Comparison of ENCODE assay signal across 20 mouse cellular contexts in genomic region chr9:48597494-48597893, GRCm38 (mm10). TPM values are rescaled to one million over a fixed set of nuclear protein-coding genes. Genes with fewer than 3 reads are reported as not detected.
"Had no signal": no experiment of that assay in that cellular context is flagged by ENCODE, and none has a peak within 500 bp of the region (broad histone marks: within the 10 kb centered on the region; RNA-seq: fewer than 3 reads in every experiment).

No protein-coding gene starts in this region.

- H3K4me3 ChIP-seq: kidney, embryonic 15.5 days; left cerebral cortex, adult 2 months; limb, embryonic 12.5 days; limb, embryonic 15.5 days; liver, embryonic 13.5 days; midbrain, embryonic 13.5 days had no signal

- H3K27ac ChIP-seq: kidney, embryonic 15.5 days; left cerebral cortex, adult 2 months; limb, embryonic 12.5 days; limb, embryonic 15.5 days; liver, embryonic 13.5 days; macrophage; midbrain, embryonic 13.5 days had no signal

- H3K36me3 ChIP-seq: kidney, embryonic 15.5 days; limb, embryonic 12.5 days; limb, embryonic 15.5 days; liver, embryonic 13.5 days; midbrain, embryonic 13.5 days had no signal

- H3K4me2 ChIP-seq: kidney, embryonic 15.5 days; limb, embryonic 12.5 days; limb, embryonic 15.5 days; liver, embryonic 13.5 days; lung, embryonic 14.5 days; midbrain, embryonic 13.5 days had no signal

- H3K9me3 ChIP-seq: kidney, embryonic 15.5 days; limb, embryonic 12.5 days; limb, embryonic 15.5 days; liver, embryonic 13.5 days; midbrain, embryonic 13.5 days had no signal

- DNase-seq: kidney, adult 11 months; kidney, adult 8-10 months; kidney, postnatal 10 days; kidney, postnatal 36 days; layer of hippocampus, postnatal 36 days; liver, embryonic 13.5 days; lung, embryonic 14.5 days; right cerebral cortex, postnatal 14 days; right cerebral cortex, postnatal 4 days; thymus, adult 2 months; thymus, postnatal 14 days; thymus, postnatal 4 days had no signal

- ATAC-seq: lung, postnatal 0 days; midbrain, embryonic 13.5 days; midbrain, embryonic 16.5 days had no signal

- H3K9ac ChIP-seq: kidney, embryonic 15.5 days; limb, embryonic 12.5 days; limb, embryonic 15.5 days; liver, embryonic 13.5 days; lung, embryonic 14.5 days; midbrain, embryonic 13.5 days had no signal

- H3K27me3 ChIP-seq: limb, embryonic 15.5 days had no signal

- H3K4me1 ChIP-seq: kidney, embryonic 15.5 days; limb, embryonic 12.5 days; limb, embryonic 15.5 days; liver, embryonic 13.5 days had no signal

RNA-seq across cellular contexts. Expression of gene Nnmt, which starts 7.5 kb away (rescaled TPM):
- polyA plus RNA-seq: macrophage had no signal
